Mouse (Mus musculus) left cerebral cortex, adult 2 months (tissue): ENCODE results near the gene Errfi1. TPM values are rescaled to one million over a fixed set of nuclear protein-coding genes. Genes with fewer than 3 reads are reported as not detected.
"Not testable (repeated sequence)": the region's sequence is repeated elsewhere in the genome, so short reads cannot be mapped to it uniquely, and the experiment has no call there.

ENCODE experiments used
- DNase-seq, 2 experiments: peaks; one replicate each; pipeline ENCODE4 v3.0.0; 2021 to 2022; ENCODE audit warnings: low spot score in 2 of 2, mixed read lengths in 1 of 2; ENCODE audit errors: extremely low spot score in 1 of 2
- H3K27ac ChIP-seq: fragments of 200-600 bp; 2 replicates; pipeline ENCODE4 v1.8.1; 2022
- H3K4me3 ChIP-seq: fragments of 200-600 bp; 2 replicates; pipeline ENCODE4 v1.8.1; 2022
- CTCF ChIP-seq: fragments of 200-600 bp; IDR thresholded peaks from 2 replicates; pipeline ENCODE4 v1.8.1; 2022; ENCODE audit warnings: antibody characterized with exemption, mild to moderate bottlenecking, moderate library complexity
- intact Hi-C: fragments of 180-260 bp; cut with DNase I; formaldehyde crosslinking; loops from one replicate; pipeline ENCODE4 v1.15.1; 2025
- total RNA-seq, 2 experiments: library from RNA; stranded (reverse); gene quantifications; 2 replicates each; pipeline ENCODE4 v1.2.3; 2021

Errfi1 gene
- total RNA-seq, 2 experiments from 2014 or later, result 25.9 to 37.8 TPM

DNA sequence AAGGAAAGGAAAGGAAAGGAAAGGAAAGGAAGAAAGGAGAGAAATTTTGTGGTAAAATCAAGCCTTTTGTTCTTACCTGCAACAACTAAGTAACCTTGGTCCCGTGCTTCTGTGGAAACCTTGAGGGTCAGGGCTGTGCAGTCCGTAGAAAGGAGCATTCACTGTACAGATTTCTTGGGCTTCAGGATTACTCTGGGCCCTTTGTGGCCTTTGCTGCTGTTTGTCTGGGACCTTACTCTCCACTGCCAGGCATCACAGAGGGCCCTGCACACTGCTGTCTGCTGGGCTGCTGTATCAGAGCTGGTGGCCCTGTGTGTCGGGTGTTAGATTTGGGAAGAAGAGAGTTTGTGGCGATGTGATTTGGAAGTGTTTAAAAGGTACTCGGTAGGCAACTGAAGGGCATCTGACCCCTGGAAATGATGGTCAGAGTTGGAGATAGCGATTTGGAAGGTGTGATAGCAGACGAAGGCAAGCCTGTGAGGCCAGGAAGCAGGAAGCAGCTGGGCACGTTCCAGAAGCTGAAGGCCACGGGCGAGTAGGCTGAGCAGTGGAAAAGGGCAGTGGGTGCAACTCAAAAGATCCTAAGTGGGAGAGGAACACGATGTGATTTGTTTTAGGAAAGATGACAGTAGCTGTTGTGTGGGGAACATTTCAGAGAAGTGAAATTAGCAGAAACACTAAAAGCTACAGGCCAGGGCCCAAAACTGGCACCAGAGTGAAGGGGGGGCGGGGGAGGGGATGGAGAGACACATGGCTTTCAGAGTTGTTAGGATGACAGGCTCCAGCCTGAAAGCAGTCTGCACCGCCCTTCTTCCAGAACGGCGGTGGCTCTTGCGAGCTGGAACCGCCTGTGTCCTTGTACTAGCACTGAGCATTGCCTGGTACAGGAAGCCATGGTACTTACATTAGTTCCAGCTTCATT lies 15.8 kb downstream of the Errfi1 start:
- DNase-seq, result no peak
- Histone ChIP-seq H3K4me3 (no peak overlapping the region), H3K27ac (peak overlapping the region; percentile 11; the same call in 1 of the 2 replicates)
- intact Hi-C loops, result no loop called here
- TF ChIP-seq CTCF, result no peak

DNA sequence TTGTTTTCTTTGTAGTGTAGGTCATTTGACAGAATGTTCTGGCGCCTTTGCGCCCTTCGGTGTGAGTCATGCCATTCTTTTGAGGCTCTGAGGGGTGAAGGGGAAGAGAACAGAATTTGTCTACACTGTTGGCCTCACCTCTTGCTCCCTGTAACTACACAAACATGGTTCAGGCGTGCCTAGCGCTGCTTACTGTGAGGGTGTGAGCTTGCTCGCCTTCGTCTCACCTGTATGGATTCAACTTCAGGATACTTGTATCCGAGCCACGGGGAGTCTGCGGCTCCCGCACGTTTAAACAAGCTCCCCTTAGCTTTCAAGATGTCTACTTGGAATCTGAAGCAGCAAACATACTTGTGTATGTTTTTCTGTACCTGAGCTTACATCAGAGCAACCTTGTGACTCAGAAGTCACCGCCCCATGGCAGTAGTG lies 17.3 kb downstream of the Errfi1 start:
- H3K4me3 ChIP-seq, result no peak overlapping the region
- no peak overlapping the region; the same call in 1 of the 2 replicates for H3K27ac ChIP-seq
- TF ChIP-seq CTCF, result no peak
- intact Hi-C loops, result no loop called here
- DNase-seq, result no peak

DNA sequence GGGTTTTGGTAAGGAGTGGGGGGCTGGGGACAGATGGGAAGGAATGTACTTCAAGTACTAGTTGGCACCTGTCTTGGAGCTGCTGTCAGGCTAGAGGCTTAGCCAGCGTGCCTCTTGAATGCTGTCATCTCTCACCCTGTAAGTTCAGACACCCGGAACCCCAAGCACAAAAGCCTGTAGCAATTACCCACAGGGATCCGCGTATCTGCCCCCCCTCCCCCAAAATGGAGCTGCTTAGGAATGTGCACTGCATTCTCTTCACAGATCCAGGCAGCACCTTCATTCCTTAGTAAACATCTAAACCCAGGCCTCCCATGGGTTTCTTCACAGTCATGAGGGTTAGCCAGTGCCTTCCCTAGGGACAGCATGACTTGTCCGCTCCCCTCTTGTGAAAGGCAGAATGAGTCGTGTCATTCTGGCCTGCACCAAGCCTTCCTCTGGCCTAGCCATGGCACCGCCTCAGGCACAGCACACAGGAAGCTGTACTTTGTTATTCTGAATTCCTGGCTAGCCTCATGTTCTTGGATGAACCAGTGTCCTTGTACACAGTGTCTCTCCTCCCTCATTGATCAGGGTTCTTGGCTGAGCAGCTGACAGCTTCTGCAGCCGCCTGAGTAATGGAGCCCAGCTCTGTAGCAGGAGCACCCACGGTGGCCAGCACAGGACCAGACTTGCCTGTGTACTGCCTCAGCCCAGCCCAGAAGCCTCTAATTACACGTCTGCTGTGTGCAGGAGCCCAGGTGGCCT lies 17.8 kb downstream of the Errfi1 start:
- no peak for TF ChIP-seq CTCF
- Histone ChIP-seq H3K27ac (peak overlapping the region; percentile 12; the same call in 1 of the 2 replicates), H3K4me3 (no peak overlapping the region)
- intact Hi-C loops, result no loop called here
- DNase-seq, result no peak

DNA sequence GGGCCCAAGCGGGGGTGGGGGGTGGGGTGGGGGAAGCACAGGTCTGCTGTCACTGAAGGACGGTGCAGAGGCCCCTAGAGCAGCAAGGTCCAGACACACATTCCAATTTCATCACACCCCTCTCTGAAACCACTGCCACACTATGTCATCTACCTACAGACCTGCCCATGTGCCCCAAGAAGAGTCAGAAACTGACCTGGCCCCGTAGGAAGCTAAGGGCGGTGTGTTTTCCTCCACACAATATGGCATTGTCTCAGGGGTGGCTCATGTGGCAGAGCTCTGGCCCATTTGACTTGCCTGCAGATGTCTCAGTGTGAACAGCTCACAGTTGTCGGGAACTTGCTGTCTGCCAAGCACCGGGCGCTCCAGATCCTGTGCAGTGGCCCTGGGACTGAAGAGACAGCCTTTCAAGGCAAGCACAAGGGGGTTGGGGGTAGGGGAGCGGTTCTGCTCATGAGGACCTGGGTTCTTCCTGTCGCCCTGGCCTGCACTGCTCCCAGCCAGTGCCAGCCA lies 18.5 kb downstream of the Errfi1 start:
- peak overlapping the region; percentile 61; the same call in 1 of the 2 replicates for H3K27ac ChIP-seq
- intact Hi-C loops, result no loop called here
- DNase-seq, result peak in 1 of 2 experiments; percentile 43
- no peak overlapping the region for H3K4me3 ChIP-seq
- no peak for TF ChIP-seq CTCF

DNA sequence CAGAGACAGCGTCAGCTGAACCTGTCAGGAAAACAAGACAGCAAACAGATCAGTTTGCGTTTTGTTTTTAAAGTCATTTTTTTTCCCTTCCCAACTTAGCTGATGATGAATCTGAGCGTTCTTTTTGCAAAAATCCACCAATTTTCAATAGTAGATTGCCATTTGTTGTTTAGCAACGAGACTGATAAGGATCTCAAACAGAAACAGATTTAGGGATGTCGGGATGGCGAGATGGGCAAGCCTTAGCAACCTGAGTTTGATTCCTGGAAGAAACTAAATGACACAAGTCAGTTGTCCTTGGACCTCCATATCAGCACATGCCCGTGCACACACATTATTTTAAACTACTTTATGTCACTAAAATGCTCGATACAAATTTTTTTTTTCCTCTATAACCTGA lies 19.0 kb downstream of the Errfi1 start:
- TF ChIP-seq CTCF, result no peak
- H3K4me3 ChIP-seq, result no peak overlapping the region
- intact Hi-C loops, result no loop called here
- peak overlapping the region; percentile 61; the same call in 1 of the 2 replicates for H3K27ac ChIP-seq
- no peak for DNase-seq

DNA sequence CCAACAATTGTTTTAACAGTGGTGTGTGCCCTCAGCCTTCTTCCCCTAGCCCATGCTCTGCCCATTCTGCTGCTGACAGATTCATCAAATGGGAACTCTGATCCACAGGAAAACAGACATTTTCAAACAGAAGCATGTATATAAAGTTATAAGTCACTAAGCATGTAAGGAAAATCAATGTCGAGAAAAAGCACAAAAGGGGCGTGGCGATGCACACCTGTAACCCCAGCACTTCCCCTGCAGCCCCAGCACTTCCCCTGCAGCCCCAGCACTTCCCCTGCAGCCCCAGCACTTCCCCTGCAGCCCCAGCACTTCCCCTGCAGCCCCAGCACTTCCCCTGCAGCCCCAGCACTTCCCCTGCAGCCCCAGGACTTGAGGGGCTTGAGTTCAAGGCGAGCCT lies 20.7 kb downstream of the Errfi1 start:
- H3K4me3 ChIP-seq, H3K27ac ChIP-seq, DNase-seq, intact Hi-C loops: not testable (repeated sequence)

DNA sequence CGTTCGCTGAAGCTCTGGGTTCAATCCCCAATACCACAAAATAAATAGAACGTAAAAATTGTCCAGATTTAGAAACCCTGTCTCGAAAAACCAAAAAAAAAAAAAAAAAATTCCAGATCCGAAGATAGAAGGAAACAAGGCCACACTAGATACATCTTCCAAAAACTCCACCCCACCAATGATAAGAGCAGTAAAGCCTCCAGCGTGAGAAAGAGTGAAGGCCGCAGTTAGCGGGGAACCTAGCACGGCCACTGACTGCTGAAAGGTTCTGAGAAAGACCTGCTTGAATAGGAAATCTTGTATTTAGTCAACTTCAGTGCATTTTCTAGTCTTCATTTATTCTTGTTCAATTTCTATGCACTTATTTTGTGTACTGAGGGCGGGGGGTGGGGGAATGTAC lies 21.7 kb downstream of the Errfi1 start:
- DNase-seq, result no peak
- no peak overlapping the region for H3K4me3 ChIP-seq
- intact Hi-C loops, result no loop called here
- no peak overlapping the region for H3K27ac ChIP-seq
- no peak for TF ChIP-seq CTCF

DNA sequence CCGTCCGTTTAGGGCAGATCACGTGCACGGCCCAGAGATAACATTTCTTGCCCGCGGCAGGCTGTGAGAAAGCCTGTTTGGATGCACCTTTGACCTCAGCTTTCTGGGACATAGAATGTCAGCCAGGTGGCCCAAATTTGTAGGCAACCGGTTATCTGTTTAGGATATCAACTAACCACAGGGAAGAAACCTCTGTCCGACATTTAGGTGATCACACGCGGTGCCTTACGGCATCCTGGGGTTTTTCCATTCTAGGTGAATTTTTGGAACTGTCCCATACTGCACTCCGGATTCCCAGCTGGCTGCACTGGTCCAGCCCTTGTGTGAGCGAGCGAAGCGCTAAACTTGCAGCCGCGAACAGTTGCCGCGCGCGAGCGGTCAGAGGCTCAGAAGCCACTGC lies 25.9 kb downstream of the Errfi1 start:
- Histone ChIP-seq H3K4me3 (no peak overlapping the region), H3K27ac (no peak overlapping the region)
- DNase-seq, result no peak
- TF ChIP-seq CTCF, result no peak
- intact Hi-C loops, result no loop called here

DNA sequence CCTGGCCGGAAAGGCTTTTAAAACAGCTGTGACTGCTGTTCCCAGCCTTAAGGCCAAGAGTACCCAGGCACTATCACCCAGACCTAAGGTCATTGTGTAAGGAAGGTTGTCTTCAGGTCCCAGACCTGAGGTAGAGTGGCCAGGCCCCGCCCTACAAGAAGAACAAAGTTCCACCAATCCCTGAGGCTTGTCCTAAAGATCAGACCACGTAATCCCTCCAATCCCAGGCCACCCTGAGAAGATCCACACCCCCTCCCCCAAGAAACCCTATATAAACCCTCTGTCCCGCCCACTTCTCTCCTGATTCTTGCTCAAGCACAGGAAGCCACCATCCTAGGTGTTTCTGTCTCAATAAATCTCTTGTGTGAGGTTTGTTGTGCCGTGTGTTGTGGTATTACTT lies 26.6 kb downstream of the Errfi1 start:
- DNase-seq, result no peak
- H3K4me3 ChIP-seq, result no peak overlapping the region
- no peak for TF ChIP-seq CTCF
- intact Hi-C loops, result no loop called here
- no peak overlapping the region for H3K27ac ChIP-seq

DNA sequence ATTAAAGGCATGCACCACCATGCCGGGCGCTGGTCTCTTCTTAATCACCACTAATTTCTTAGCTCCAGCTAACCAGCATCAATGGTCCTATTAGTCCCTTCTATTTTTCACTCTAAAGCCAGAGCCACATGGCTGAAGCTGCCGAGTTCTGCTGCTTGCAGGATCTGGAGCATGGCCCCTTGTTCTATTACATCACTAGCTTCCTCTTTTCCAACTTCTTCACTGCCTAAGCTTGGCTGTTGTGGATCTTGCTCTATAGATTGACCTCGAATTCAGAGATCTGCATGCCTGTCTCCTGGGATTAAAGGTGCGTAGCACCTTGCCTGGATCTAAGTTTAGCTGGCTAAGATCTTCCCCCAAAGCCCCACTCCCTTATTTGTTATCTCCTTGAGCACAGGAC lies 28.9 kb downstream of the Errfi1 start:
- DNase-seq, result no peak
- Histone ChIP-seq H3K27ac (no peak overlapping the region), H3K4me3 (no peak overlapping the region)
- intact Hi-C loops, result no loop called here
- TF ChIP-seq CTCF, result no peak

DNA sequence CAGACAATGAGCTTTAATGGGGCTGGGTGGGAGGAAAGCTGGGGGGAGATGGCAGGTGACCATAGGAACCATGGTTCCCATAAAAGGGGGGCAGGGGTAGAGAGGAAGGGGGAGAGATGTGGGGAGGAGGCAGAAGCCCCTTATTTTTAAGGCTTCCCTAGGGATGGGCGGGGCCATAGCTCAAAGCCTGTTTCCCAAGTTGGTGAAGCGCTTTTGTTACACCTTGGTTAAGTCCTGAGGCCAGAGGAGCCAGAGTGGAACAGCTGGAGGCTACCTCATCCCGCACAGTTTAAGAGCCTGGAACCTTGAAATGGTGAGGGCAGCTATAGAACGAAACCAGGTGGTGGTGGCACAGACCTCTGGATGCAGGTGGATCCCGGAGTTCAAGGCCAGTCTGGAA lies 34.2 kb downstream of the Errfi1 start:
- TF ChIP-seq CTCF, result no peak
- DNase-seq, result no peak
- Histone ChIP-seq H3K27ac (no peak overlapping the region), H3K4me3 (no peak overlapping the region)
- intact Hi-C loops, result no loop called here

DNA sequence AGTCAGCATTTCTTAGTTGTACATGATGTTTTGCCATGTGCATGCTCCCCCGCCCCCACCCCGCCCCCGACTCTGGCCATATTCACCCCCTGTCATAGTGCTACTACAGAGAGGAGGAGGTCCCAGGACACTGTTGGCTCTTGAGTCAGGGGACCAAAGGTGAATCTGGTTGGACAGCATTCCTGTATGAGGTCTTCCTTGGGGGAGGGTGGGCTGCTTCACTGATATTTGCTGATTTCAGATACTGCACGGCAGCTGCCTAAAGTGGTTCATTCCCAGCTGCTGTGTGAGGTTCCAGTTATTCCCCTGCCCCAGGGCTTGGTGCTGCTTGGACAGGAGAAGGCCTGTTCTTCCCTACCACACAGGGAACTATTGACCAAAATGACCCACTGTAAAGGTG lies 34.8 kb downstream of the Errfi1 start:
- DNase-seq, result no peak
- no peak for TF ChIP-seq CTCF
- no peak overlapping the region for H3K27ac ChIP-seq
- intact Hi-C loops, result no loop called here
- H3K4me3 ChIP-seq, result no peak overlapping the region
